Mouse (Mus musculus): Measurements from ENCODE around the gene Msrb1. TPM values are rescaled to one million over a fixed set of nuclear protein-coding genes. Genes with fewer than 3 reads are reported as not detected.

Gene Msrb1
- polyA plus RNA-seq (2012; rRNA removed): 78.4 and 78.5 TPM in 2 replicates

DNA sequence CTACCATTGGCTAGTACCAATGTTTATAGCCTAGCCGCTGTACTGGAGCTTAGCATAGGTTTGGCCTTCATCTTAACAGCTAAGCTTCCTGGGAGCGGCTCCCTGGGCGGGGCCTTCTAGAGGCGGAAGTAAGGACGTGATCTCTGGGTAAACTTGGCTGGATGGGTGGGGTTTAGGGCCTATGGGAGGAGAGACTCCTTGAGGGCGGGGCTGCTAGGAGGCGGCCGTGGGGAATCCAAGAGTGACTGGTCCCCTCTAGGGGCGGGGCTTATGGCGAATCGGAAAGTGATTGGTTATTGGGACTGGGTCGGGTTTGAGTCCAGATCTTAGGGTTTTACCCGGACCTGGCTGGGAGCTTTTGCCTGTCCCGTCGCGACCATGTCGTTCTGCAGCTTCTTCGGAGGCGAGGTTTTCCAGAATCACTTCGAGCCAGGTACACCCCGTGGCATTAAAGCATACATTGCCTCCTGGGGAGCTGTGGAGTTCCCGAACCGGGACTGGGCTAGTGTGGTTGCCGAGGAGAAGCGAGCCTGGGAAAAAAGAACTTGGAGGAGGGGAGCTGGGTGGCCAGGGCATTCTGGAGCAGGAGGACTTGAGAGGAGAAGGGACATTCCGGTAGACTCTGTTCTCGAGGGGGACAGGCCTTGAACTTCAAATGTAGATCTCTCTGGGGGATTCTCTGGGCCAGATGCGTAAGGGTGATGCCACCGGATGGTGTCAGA is at the start of gene Msrb1:
TSS of gene Msrb1 (plus strand) at position 313 of the 722 bp plus-strand sequence.

GRCm38 (mm10) chr17:24689251-24690081 is 47.0 kb upstream of the Msrb1 start, which contains the start of gene Syngr3:
Syngr3 (minus strand) TSS chr17:24689955.

GRCm38 (mm10) chr17:24696011-24696697 is 40.3 kb upstream of the Msrb1 start, which contains the start of the genes Gfer and Noxo1:
Gfer (minus strand) TSS chr17:24696156.
Noxo1 (plus strand) TSS chr17:24696234.

DNA sequence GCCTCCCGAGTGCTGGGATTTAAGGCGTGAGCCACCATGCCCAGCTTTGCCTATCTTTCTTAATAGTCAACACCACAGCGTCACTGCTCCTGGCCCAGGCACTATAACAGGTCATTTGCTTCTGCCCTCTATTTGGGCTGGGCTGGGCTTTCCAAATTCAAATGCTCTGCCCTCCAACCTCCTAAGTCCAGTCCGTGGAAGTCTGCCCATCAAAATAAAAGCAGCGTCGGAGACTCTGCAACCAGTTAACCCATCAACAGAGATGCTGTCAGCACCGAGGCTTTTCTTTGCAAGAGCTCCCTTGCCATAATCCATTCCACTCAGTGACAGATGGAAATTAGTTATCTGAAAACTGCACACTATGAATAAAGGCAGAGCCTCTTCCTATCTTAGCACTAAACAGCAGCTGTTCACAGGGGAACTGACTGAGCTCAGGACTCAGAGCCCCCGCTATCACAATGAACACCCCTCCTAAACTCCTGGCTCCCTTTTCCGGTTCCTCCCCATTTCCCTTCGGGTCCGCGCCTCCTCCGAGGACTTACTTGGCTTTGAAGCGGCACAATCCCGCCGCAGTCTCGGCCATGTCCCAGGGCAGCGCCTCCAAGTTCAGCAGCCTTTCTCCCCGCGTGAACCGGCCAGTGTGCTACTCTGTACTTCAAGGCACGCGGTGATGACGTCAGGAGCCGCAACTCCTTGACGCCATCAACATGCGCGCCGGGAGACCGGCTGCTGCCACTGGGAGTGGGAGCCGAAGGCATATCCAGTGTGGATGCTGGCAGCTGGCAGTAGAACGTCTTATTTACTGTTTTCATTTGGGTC is 29.3 kb upstream of the Msrb1 start, which contains the start of gene Tbl3:
TSS of gene Tbl3 (minus strand) at position 679 of the 819 bp plus-strand sequence.

DNA sequence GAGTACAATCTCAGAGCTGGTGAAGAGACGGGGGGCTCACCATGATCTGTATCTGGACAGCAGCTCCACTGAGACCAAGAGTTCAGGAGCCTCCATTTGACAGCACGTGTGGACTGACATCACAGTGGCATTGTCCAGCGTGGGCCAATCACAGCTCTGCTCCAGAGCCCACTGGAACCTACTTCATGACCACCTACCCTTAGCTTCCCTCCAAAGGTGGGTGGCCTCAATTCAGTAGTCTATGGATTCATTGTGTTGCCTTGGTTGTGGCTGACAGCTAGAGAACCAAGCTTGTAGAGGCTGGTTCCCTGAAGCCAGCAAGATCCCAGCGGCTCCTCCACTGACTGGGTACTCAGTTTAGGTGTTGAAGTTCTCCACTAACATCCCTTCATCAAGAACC is 18.5 kb upstream of the Msrb1 start, which contains the start of the genes Rnf151 and Rps2:
TSS of gene Rnf151 (minus strand) at position 121 of the 400 bp plus-strand sequence.
TSS of gene Rps2 (plus strand) at position 174 of the 400 bp plus-strand sequence.

GRCm38 (mm10) chr17:24724184-24724583 is 12.3 kb upstream of the Msrb1 start, which contains the start of gene Ndufb10:
Ndufb10 (minus strand) TSS chr17:24724478.

GRCm38 (mm10) chr17:24727618-24728017 is 8.8 kb upstream of the Msrb1 start, which contains the start of gene Rpl3l:
Rpl3l (plus strand) TSS chr17:24727820.

GRCm38 (mm10) chr17:24752415-24753394 is 16.3 kb downstream of the Msrb1 start, which contains the start of gene Hs3st6:
Hs3st6 (plus strand) TSS chr17:24752988.

Other genes with a start within 250 kb of the Msrb1 start
- gene Caskin1, start 248.0 kb upstream of the Msrb1 start, polyA plus RNA-seq (2012; rRNA removed): 0.31 and 0.43 TPM in 2 replicates
- 69.9 and 81.7 TPM in 2 replicates for gene Traf7, start 208.7 kb upstream of the Msrb1 start, polyA plus RNA-seq (2012; rRNA removed)
- 0.52 and 0.64 TPM in 2 replicates for gene Rab26, start 202.4 kb upstream of the Msrb1 start, polyA plus RNA-seq (2012; rRNA removed)
- 28.7 and 31.6 TPM in 2 replicates for gene Pkd1, start 186.8 kb upstream of the Msrb1 start, polyA plus RNA-seq (2012; rRNA removed)
- 76.4 and 92.7 TPM in 2 replicates for gene Tsc2, start 104.0 kb upstream of the Msrb1 start, polyA plus RNA-seq (2012; rRNA removed)
- 4.2 and 7.1 TPM in 2 replicates for gene Nthl1, start 104.0 kb upstream of the Msrb1 start, polyA plus RNA-seq (2012; rRNA removed)
- gene Slc9a3r2, start 86.3 kb upstream of the Msrb1 start, polyA plus RNA-seq (2012; rRNA removed): 79.0 and 91.9 TPM in 2 replicates
- 82.5 and 162 TPM in 2 replicates for gene Npw, start 78.2 kb upstream of the Msrb1 start, polyA plus RNA-seq (2012; rRNA removed)
- 38.5 and 39.1 TPM in 2 replicates for gene Zfp598, start 67.0 kb upstream of the Msrb1 start, polyA plus RNA-seq (2012; rRNA removed)
- gene Syngr3, start 46.7 kb upstream of the Msrb1 start, polyA plus RNA-seq (2012; rRNA removed): 1.4 and 1.7 TPM in 2 replicates
- 7.2 and 30.2 TPM in 2 replicates for gene Gfer, start 40.5 kb upstream of the Msrb1 start, polyA plus RNA-seq (2012; rRNA removed)
- 11.3 and 12.3 TPM in 2 replicates for gene Noxo1, start 40.4 kb upstream of the Msrb1 start, polyA plus RNA-seq (2012; rRNA removed)
- 25.5 and 30.0 TPM in 2 replicates for gene Tbl3, start 29.0 kb upstream of the Msrb1 start, polyA plus RNA-seq (2012; rRNA removed)
- 0.13 and 0.33 TPM in 2 replicates for gene Rnf151, start 18.6 kb upstream of the Msrb1 start, polyA plus RNA-seq (2012; rRNA removed)
- 1,596 and 3,241 TPM in 2 replicates for gene Rps2, start 18.5 kb upstream of the Msrb1 start, polyA plus RNA-seq (2012; rRNA removed)
- gene Ndufb10, start 12.2 kb upstream of the Msrb1 start, polyA plus RNA-seq (2012; rRNA removed): 158 and 263 TPM in 2 replicates
- 2.5 and 3.6 TPM in 2 replicates for gene Rpl3l, start 8.8 kb upstream of the Msrb1 start, polyA plus RNA-seq (2012; rRNA removed)
- gene Hs3st6, start 16.3 kb downstream of the Msrb1 start, polyA plus RNA-seq (2012; rRNA removed): 3.0 and 3.9 TPM in 2 replicates
- not detected in 2 replicates for gene Meiob, start 67.6 kb downstream of the Msrb1 start, polyA plus RNA-seq (2012; rRNA removed)
- gene Hagh, start 103.5 kb downstream of the Msrb1 start, polyA plus RNA-seq (2012; rRNA removed): 37.2 and 61.0 TPM in 2 replicates
- 5.4 and 6.5 TPM in 2 replicates for gene Fahd1, start 113.7 kb downstream of the Msrb1 start, polyA plus RNA-seq (2012; rRNA removed)
- gene Igfals, start 129.4 kb downstream of the Msrb1 start, polyA plus RNA-seq (2012; rRNA removed): 2.3 and 5.1 TPM in 2 replicates
- gene Nubp2, start 149.7 kb downstream of the Msrb1 start, polyA plus RNA-seq (2012; rRNA removed): 17.6 and 19.5 TPM in 2 replicates
- gene Spsb3, start 150.0 kb downstream of the Msrb1 start, polyA plus RNA-seq (2012; rRNA removed): 55.4 and 87.4 TPM in 2 replicates
- 12.9 and 16.6 TPM in 2 replicates for gene Eme2, start 158.4 kb downstream of the Msrb1 start, polyA plus RNA-seq (2012; rRNA removed)
- gene Mrps34, start 158.5 kb downstream of the Msrb1 start, polyA plus RNA-seq (2012; rRNA removed): 92.5 and 285 TPM in 2 replicates
- gene Nme3, start 159.9 kb downstream of the Msrb1 start, polyA plus RNA-seq (2012; rRNA removed): 25.7 and 28.0 TPM in 2 replicates
- gene Mapk8ip3, start 200.3 kb downstream of the Msrb1 start, polyA plus RNA-seq (2012; rRNA removed): 31.3 and 37.0 TPM in 2 replicates
- gene Jpt2, start 224.0 kb downstream of the Msrb1 start, polyA plus RNA-seq (2012; rRNA removed): 2.4 and 3.6 TPM in 2 replicates

All from stomach, adult 2 months (tissue).